Mouse (Mus musculus) layer of hippocampus, adult 9-11 months (tissue): Measurements from ENCODE around the gene Csnk1d.

Experiments
- DNase-seq: peaks from one replicate; pipeline ENCODE4 v3.0.0; 2022

Gene Csnk1d

GRCm38 (mm10) chr11:120984448-120985330 lies 6.4 kb downstream of the Csnk1d start:
- no peak for DNase-seq

- no peak for DNase-seq
These were observed 8.7 kb downstream of the Csnk1d start for GRCm38 (mm10) chr11:120982459-120982858.

- DNase-seq, result no peak
These were observed 9.5 kb downstream of the Csnk1d start for GRCm38 (mm10) chr11:120981661-120982060.

- no peak for DNase-seq
These were observed 10.6 kb downstream of the Csnk1d start for GRCm38 (mm10) chr11:120980427-120981035.

GRCm38 (mm10) chr11:120979711-120980426 lies 11.3 kb downstream of the Csnk1d start:
- no peak for DNase-seq

GRCm38 (mm10) chr11:120973318-120973717 lies 17.8 kb downstream of the Csnk1d start:
- no peak for DNase-seq

- DNase-seq, result no peak
These were observed 19.9 kb downstream of the Csnk1d start for GRCm38 (mm10) chr11:120971237-120971636.

GRCm38 (mm10) chr11:120969742-120970141 lies 21.4 kb downstream of the Csnk1d start:
- no peak for DNase-seq

GRCm38 (mm10) chr11:120965587-120965986 lies 25.5 kb downstream of the Csnk1d start:
- no peak for DNase-seq

GRCm38 (mm10) chr11:120964195-120965157 lies 26.7 kb downstream of the Csnk1d start:
- DNase-seq, result no peak

GRCm38 (mm10) chr11:120962909-120963308 lies 28.2 kb downstream of the Csnk1d start:
- no peak for DNase-seq

- DNase-seq, result no peak
These were observed 28.9 kb downstream of the Csnk1d start for GRCm38 (mm10) chr11:120962050-120962771.

GRCm38 (mm10) chr11:120961594-120961993 lies 29.5 kb downstream of the Csnk1d start:
- no peak for DNase-seq

- no peak for DNase-seq
These were observed 30.9 kb downstream of the Csnk1d start for GRCm38 (mm10) chr11:120960248-120960647.

- DNase-seq, result no peak
These were observed 31.6 kb downstream of the Csnk1d start for GRCm38 (mm10) chr11:120959564-120959963.

- DNase-seq, result no peak
These were observed 32.1 kb downstream of the Csnk1d start for GRCm38 (mm10) chr11:120959066-120959465.

- peak; percentile 77 for DNase-seq
These were observed 33.3 kb downstream of the Csnk1d start for GRCm38 (mm10) chr11:120957731-120958257.

GRCm38 (mm10) chr11:120957052-120957451 lies 34.1 kb downstream of the Csnk1d start:
- no peak for DNase-seq

GRCm38 (mm10) chr11:120955701-120956100 lies 35.4 kb downstream of the Csnk1d start:
- DNase-seq, result no peak

GRCm38 (mm10) chr11:120954936-120955335 lies 36.2 kb downstream of the Csnk1d start:
- DNase-seq, result no peak
